Mouse (Mus musculus): ENCODE data around the gene Prkcb. TPM values are rescaled to one million over a fixed set of nuclear protein-coding genes. Genes with fewer than 3 reads are reported as not detected.

The Prkcb gene
- polyA plus RNA-seq, 2 experiments from 2014 or later: 71.9 to 78.3 TPM

Other genes with a start within 250 kb of the Prkcb start
- 10 to 100 TPM; 10.1 to 12.7 TPM for gene Ubfd1, start 221.6 kb upstream of the Prkcb start, polyA plus RNA-seq (2017; shearing (Covaris generic))
- gene Ears2, start 221.5 kb upstream of the Prkcb start, polyA plus RNA-seq (2017; shearing (Covaris generic)): 1 to 10 TPM; 3.8 to 4.7 TPM
- 100 to 1,000 TPM; 148 to 236 TPM for gene Ndufab1, start 186.9 kb upstream of the Prkcb start, polyA plus RNA-seq (2017; shearing (Covaris generic))
- gene Palb2, start 155.8 kb upstream of the Prkcb start, polyA plus RNA-seq (2017; shearing (Covaris generic)): 10 to 100 TPM; 10.5 to 10.6 TPM
- gene Dctn5, start 155.7 kb upstream of the Prkcb start, polyA plus RNA-seq (2017; shearing (Covaris generic)): 100 to 1,000 TPM; 120 to 122 TPM
- 10 to 100 TPM; 11.5 to 23.1 TPM for gene Plk1, start 129.3 kb upstream of the Prkcb start, polyA plus RNA-seq (2017; shearing (Covaris generic))
- not detected for gene Ern2, start 102.5 kb upstream of the Prkcb start, polyA plus RNA-seq (2017; shearing (Covaris generic))
- gene Chp2, start 69.3 kb upstream of the Prkcb start, polyA plus RNA-seq (2017; shearing (Covaris generic)): not detected